Mouse (Mus musculus) myocyte (in vitro differentiated cells): ENCODE data around the gene Tbxas1.

Experiments
- E2F4 ChIP-seq: IDR thresholded peaks from one replicate; pipeline ENCODE4 v1.6.1; 2011; ENCODE audit warnings: mild to moderate bottlenecking, control low read depth, moderate library complexity; ENCODE audit not compliant: insufficient read depth
- POLR2A ChIP-seq: IDR thresholded peaks from one replicate; pipeline ENCODE4 v1.6.1; 2011; ENCODE audit warnings: low read depth, mild to moderate bottlenecking, control low read depth, moderate library complexity; ENCODE audit not compliant: insufficient read length
- SRF ChIP-seq: IDR thresholded peaks from one replicate; pipeline ENCODE4 v1.6.1; 2011; ENCODE audit warnings: low read depth; ENCODE audit not compliant: control insufficient read depth, insufficient read length
- TCF12 ChIP-seq: IDR thresholded peaks from one replicate; pipeline ENCODE4 v1.6.1; 2011; ENCODE audit warnings: mild to moderate bottlenecking, control low read depth; ENCODE audit not compliant: poor library complexity, insufficient read depth, severe bottlenecking
- USF1 ChIP-seq: IDR thresholded peaks from one replicate; pipeline ENCODE4 v1.6.1; 2011; ENCODE audit warnings: low read depth, mild to moderate bottlenecking, control low read depth, moderate library complexity

DNA sequence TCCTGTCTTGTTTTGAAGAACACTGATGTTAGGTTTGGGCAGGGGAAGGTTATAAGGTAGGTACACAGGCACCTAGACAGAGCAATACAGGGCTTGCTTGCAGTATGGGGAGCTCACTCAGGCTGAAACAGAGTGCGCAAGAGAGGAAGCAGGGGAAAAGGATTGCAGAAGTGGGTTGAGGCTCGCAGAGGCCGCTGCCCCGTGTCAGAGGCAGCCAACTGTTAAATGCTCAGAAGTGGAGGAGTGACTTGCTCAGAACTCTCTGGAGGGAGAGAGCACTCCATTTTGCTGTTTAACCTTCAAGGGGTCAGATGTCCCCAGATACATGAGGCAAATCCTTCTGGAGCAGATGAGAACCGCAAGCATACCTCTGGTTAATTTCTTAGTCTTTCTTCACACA lies 132.0 kb downstream of the Tbxas1 start:
- TF ChIP-seq POLR2A: no peak
- no peak for TF ChIP-seq SRF
- no peak for TF ChIP-seq TCF12
- TF ChIP-seq USF1: no peak
- no peak for TF ChIP-seq E2F4
